ENCODE assay signal across 20 mouse cellular contexts in genomic region chr4:136960581-136960980, GRCm38 (mm10). TPM values are rescaled to one million over a fixed set of nuclear protein-coding genes. Genes with fewer than 3 reads are reported as not detected.
DNase-seq lines count a peak whose midpoint lies in the region; ATAC-seq and TF ChIP-seq lines count a peak whose summit lies in the region.
"Had no signal": no experiment of that assay in that cellular context is flagged by ENCODE, and none has a peak within 500 bp of the region (broad histone marks: within the 10 kb centered on the region; RNA-seq: fewer than 3 reads in every experiment).

No protein-coding gene starts in this region.

- H3K27ac ChIP-seq in hindbrain, embryonic 10.5 days, result no peak overlapping the region
- no peak overlapping the region for H3K27ac ChIP-seq in hindbrain, embryonic 16.5 days (ENCODE audit: low read depth, low read length)
- no peak overlapping the region for H3K27ac ChIP-seq in lung, embryonic 14.5 days (ENCODE audit: low read depth)
- H3K27ac ChIP-seq: embryonic facial prominence, embryonic 12.5 days; forebrain, embryonic 15.5 days; heart, embryonic 13.5 days; hindbrain, embryonic 12.5 days had no signal

- H3K9ac ChIP-seq in hindbrain, embryonic 16.5 days (ENCODE audit: low read depth, low read length), result no peak overlapping the region
- no peak overlapping the region for H3K9ac ChIP-seq in lung, embryonic 14.5 days
- H3K9ac ChIP-seq: embryonic facial prominence, embryonic 12.5 days; forebrain, embryonic 15.5 days; heart, embryonic 13.5 days; hindbrain, embryonic 12.5 days had no signal

- no peaks in the 10 kb centered on the region for H3K9me3 ChIP-seq in hindbrain, embryonic 10.5 days
- H3K9me3 ChIP-seq in hindbrain, embryonic 16.5 days (ENCODE audit: control insufficient read depth, low read length), result no peaks in the 10 kb centered on the region
- H3K9me3 ChIP-seq in lung, embryonic 14.5 days (ENCODE audit: low read depth, low read length), result no peaks in the 10 kb centered on the region
- H3K9me3 ChIP-seq: embryonic facial prominence, embryonic 12.5 days; forebrain, embryonic 15.5 days; heart, embryonic 13.5 days; hindbrain, embryonic 12.5 days had no signal

- TF ChIP-seq CTCF in lung, embryonic 14.5 days (IDR thresholded peaks at IDR 0.05; ENCODE audit: low read depth), result no peak

- no peak for DNase-seq in hindbrain, embryonic 10.5 days (ENCODE audit: low spot score)
- peak; percentile 72 for DNase-seq in lung, embryonic 14.5 days
- no peak for DNase-seq in lung, postnatal 25 days (ENCODE audit: low spot score)
- DNase-seq in lung, postnatal 4 days, result peak; percentile 18 to 70
- DNase-seq in lung, postnatal 14 days, result no peak
- DNase-seq in cerebellum, adult 8-10 months, result no peak
- DNase-seq: B cell, adult 2 months; cerebellum, adult 11 months; cerebellum, adult 9-10 months; cerebellum, postnatal 25 days; gastrocnemius, postnatal 36 days; heart, adult 11 months; heart, postnatal 36 days had no signal

- H3K4me2 ChIP-seq in hindbrain, embryonic 16.5 days (ENCODE audit: low read length), result no peak overlapping the region
- 0 out of 2 replicates have a peak overlapping the region, but pooled peaks have one; percentile 0 for H3K4me2 ChIP-seq in lung, embryonic 14.5 days
- H3K4me2 ChIP-seq: embryonic facial prominence, embryonic 12.5 days; forebrain, embryonic 15.5 days; heart, embryonic 13.5 days; hindbrain, embryonic 12.5 days had no signal

- 69% methylated on average over 9 of the region's 9 CpGs for WGBS in hindbrain, embryonic 10.5 days
- 54% methylated on average over 9 of the region's 9 CpGs for WGBS in hindbrain, embryonic 16.5 days
- WGBS in lung, embryonic 14.5 days, result 21% methylated on average over 9 of the region's 9 CpGs

- H3K4me3 ChIP-seq in hindbrain, embryonic 10.5 days, result 0 out of 2 replicates have a peak overlapping the region, but pooled peaks have one; percentile 6
- H3K4me3 ChIP-seq in hindbrain, embryonic 16.5 days (ENCODE audit: low read length), result no peak overlapping the region
- H3K4me3 ChIP-seq in lung, embryonic 14.5 days (ENCODE audit: low read depth, low read length), result no peak overlapping the region
- H3K4me3 ChIP-seq: embryonic facial prominence, embryonic 12.5 days; forebrain, embryonic 15.5 days; heart, embryonic 13.5 days; hindbrain, embryonic 12.5 days had no signal

- H3K36me3 ChIP-seq in hindbrain, embryonic 10.5 days, result no peaks in the 10 kb centered on the region
- H3K36me3 ChIP-seq in hindbrain, embryonic 16.5 days (ENCODE audit: control insufficient read depth, insufficient read depth, low read length), result no peaks in the 10 kb centered on the region
- no peaks in the 10 kb centered on the region for H3K36me3 ChIP-seq in lung, embryonic 14.5 days (ENCODE audit: insufficient read depth)
- H3K36me3 ChIP-seq: embryonic facial prominence, embryonic 12.5 days; forebrain, embryonic 15.5 days; heart, embryonic 13.5 days; hindbrain, embryonic 12.5 days had no signal

- peaks cover 97% of the 10 kb centered on the region for H3K27me3 ChIP-seq in hindbrain, embryonic 10.5 days (ENCODE audit: insufficient read depth, poor library complexity, severe bottlenecking)
- peaks cover 19% of the 10 kb centered on the region for H3K27me3 ChIP-seq in hindbrain, embryonic 16.5 days (replicated peaks; ENCODE audit: control insufficient read depth, insufficient read depth, low read length)
- H3K27me3 ChIP-seq in lung, embryonic 14.5 days (ENCODE audit: insufficient read depth, low read length), result peaks cover 61% of the 10 kb centered on the region

- ATAC-seq in hindbrain, embryonic 16.5 days, result no peak
- ATAC-seq in lung, embryonic 14.5 days (ENCODE audit: insufficient read depth), result peak; percentile 51; the same call in 1 of the 2 replicates
- ATAC-seq: CD4-positive, CD25-positive, alpha-beta regulatory T cell, adult 4 months; forebrain, embryonic 15.5 days had no signal

- H3K4me1 ChIP-seq in hindbrain, embryonic 10.5 days (replicated peaks), result peaks cover 78% of the 10 kb centered on the region
- peaks cover 14% of the 10 kb centered on the region for H3K4me1 ChIP-seq in hindbrain, embryonic 16.5 days (ENCODE audit: control insufficient read depth, insufficient read depth, low read depth, low read length)
- H3K4me1 ChIP-seq in lung, embryonic 14.5 days (ENCODE audit: insufficient read depth), result peaks cover 12% of the 10 kb centered on the region

RNA-seq across cellular contexts. Expression of gene Epha8, which starts 4.0 kb away (rescaled TPM):
- polyA plus RNA-seq in hindbrain, embryonic 10.5 days (2016; fragmentation: Nextera tagmentation; extraction: Ambion mirVana), result 2.4 and 4.6 TPM in 2 replicates
- 8.8 and 14.0 TPM in 2 replicates for polyA plus RNA-seq in hindbrain, embryonic 16.5 days (2015; fragmentation: Nextera tagmentation; extraction: Ambion mirVana)
- 0.62 TPM in 2 replicates for polyA plus RNA-seq in lung, embryonic 14.5 days (2014; fragmentation: Nextera tagmentation; extraction: Ambion mirVana)
- polyA plus RNA-seq: CD4-positive, CD25-positive, alpha-beta regulatory T cell, adult 4 months; heart, postnatal 0 days had no signal

Comparison
In these comparisons a context has a peak if more than half of its experiments do, and no peak if none do; other contexts are left out.
1. DNase-seq: peak in lung, embryonic 14.5 days (single experiment) and lung, postnatal 4 days (2 of 2); none in hindbrain, embryonic 10.5 days (single experiment), lung, postnatal 25 days (single experiment), lung, postnatal 14 days (single experiment) and cerebellum, adult 8-10 months (single experiment).